Mouse (Mus musculus) thymus, adult 2 months (tissue): ENCODE data around the gene Rars.

Experiments
- CTCF ChIP-seq: fragments of 200-500 bp; IDR thresholded peaks from 2 replicates; pipeline ENCODE4 v1.5.1; 2012; ENCODE audit warnings: mild to moderate bottlenecking, control low read depth, low read length, moderate library complexity, borderline replicate concordance; ENCODE audit not compliant: control insufficient read depth, poor library complexity, insufficient read depth; ENCODE audit errors: extremely low read depth
- POLR2A ChIP-seq: fragments of 200-500 bp; IDR thresholded peaks from 2 replicates; pipeline ENCODE4 v1.6.1; 2012; ENCODE audit warnings: mild to moderate bottlenecking, low read length, control low read depth, moderate library complexity; ENCODE audit not compliant: control insufficient read depth, poor library complexity, insufficient read depth; ENCODE audit errors: extremely low read depth

- TF ChIP-seq POLR2A (no peak), CTCF (no peak)
These were observed 2.2 kb downstream of the Rars start for GRCm38 (mm10) chr11:35832139-35832538.
